Mouse (Mus musculus) intestine, embryonic 15.5 days (tissue): ENCODE measurements at regions not wholly inside any gene's neighbourhood (a gene's known extent, or its start where the extent isn't known, plus 50 kb on each side); places are given as distances from the start of the nearest gene placed in this dataset.
"Not testable (repeated sequence)": the region's sequence is repeated elsewhere in the genome, so short reads cannot be mapped to it uniquely, and the experiment has no call there.

ENCODE experiments used
- ATAC-seq: fragments of 200-750 bp; cut with Nextera tagmentation; 2 replicates; pipeline ENCODE4 v1.8.0; 2017; ENCODE audit warnings: moderate TSS enrichment, moderate library complexity
- H3K27ac ChIP-seq: fragments of 300-500 bp; sonication (generic); 2 replicates; pipeline ENCODE4 v1.5.1; 2015; ENCODE audit warnings: mild to moderate bottlenecking, inconsistent platforms
- H3K27me3 ChIP-seq: fragments of 300-500 bp; sonication (generic); replicated peaks from 2 replicates; pipeline ENCODE4 v1.6.1; 2015; ENCODE audit warnings: inconsistent platforms
- H3K36me3 ChIP-seq: fragments of 300-500 bp; sonication (generic); 2 replicates; pipeline ENCODE4 v1.6.1; 2015; ENCODE audit warnings: inconsistent platforms
- H3K4me1 ChIP-seq: fragments of 300-500 bp; sonication (generic); replicated peaks from 2 replicates; pipeline ENCODE4 v1.6.1; 2015; ENCODE audit warnings: inconsistent platforms
- H3K4me2 ChIP-seq: fragments of 300-500 bp; sonication (generic); replicated peaks from 2 replicates; pipeline ENCODE4 v1.6.1; 2015; ENCODE audit warnings: mild to moderate bottlenecking, inconsistent platforms
- H3K4me3 ChIP-seq: fragments of 300-500 bp; sonication (generic); replicated peaks from 2 replicates; pipeline ENCODE4 v1.5.1; 2015; ENCODE audit warnings: inconsistent platforms
- H3K9ac ChIP-seq: fragments of 300-500 bp; sonication (generic); 2 replicates; pipeline ENCODE4 v1.6.1; 2015; ENCODE audit warnings: inconsistent platforms
- H3K9me3 ChIP-seq: fragments of 300-500 bp; sonication (generic); 2 replicates; pipeline ENCODE4 v1.6.1; 2016; ENCODE audit warnings: inconsistent platforms
- WGBS: fragments of 180-500 bp; shearing (Covaris S2); methylation state at CpG from one replicate; pipeline ENCODE4 v1.1.7; 2015; 5-methylcytosine and 5-hydroxymethylcytosine counted together

DNA sequence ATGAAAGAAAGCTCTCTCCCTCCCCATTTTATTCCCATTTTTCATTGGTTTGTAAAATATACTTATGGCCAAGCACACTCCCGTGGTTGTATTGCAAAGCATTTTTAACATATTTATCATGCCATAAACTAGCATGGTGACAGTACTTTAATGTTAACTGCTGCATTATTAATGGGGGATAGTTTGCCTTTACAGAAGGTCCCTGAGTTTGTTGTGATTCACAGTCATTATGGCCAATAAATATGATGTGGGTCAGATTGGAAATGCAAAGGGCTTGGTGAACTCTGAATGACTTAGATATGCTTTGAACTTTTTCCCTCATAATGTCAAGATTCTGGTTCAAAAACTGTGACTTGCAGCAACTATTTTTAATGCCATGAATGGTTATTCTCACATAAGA is 157.1 kb downstream of the Fam174a start:
- no peak for ATAC-seq
- Histone ChIP-seq H3K4me3 (no peak overlapping the region), H3K27me3 (no peaks in the 10 kb centered on the region), H3K9ac (no peak overlapping the region), H3K36me3 (no peaks in the 10 kb centered on the region), H3K27ac (no peak overlapping the region), H3K4me2 (no peak overlapping the region), H3K4me1 (no peaks in the 10 kb centered on the region), H3K9me3 (no peaks in the 10 kb centered on the region)
- 54% methylated on average over 1 of the region's 1 CpGs for WGBS

DNA sequence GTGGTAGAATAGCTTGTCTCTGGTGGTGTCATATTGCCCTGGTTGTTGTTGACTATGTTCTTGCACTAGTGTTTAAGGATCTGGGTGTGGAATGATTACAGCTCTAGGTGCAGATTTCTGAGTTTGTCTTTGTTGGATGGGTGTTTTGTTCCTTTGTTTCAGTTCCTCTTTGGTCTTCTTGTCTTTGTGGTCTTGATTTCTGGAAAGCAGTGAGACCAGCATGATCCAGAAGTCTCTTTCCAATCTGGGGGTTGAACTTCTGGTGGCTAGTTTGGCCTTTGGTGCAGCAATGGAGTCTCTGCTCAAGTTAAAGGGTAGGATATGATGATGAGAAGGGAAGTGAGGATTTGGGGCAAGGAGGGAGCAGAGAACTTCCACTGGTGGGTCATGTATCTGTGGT is 174.4 kb downstream of the St8sia4 start:
- Histone ChIP-seq H3K36me3 (no peaks in the 10 kb centered on the region), H3K4me3 (no peak overlapping the region), H3K4me1 (no peaks in the 10 kb centered on the region), H3K9ac (no peak overlapping the region), H3K27me3 (no peaks in the 10 kb centered on the region), H3K27ac (no peak overlapping the region), H3K9me3 (no peaks in the 10 kb centered on the region), H3K4me2 (no peak overlapping the region)
- ATAC-seq = no peak

DNA sequence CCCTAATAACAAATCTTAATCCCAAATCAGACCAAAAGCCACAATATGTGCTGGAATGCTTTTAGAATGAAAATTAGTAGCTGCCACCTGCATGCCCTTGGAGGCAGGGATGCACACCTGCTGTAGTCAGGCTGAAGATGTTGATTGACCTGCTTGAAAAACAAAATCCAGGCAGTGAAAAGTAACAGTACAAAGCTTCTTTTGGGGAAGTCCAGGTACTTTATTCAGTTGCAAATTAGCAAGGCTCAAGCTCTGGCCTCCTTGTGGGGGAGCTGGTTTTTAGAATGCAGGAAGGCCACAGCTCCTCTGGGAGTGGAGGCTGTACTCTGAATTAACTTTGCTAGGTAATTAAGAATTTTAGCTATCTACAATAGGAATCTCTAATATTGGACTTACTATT is 166.7 kb downstream of the St8sia4 start:
- H3K4me2 ChIP-seq, ATAC-seq, H3K9ac ChIP-seq, H3K4me3 ChIP-seq, H3K9me3 ChIP-seq, H3K27me3 ChIP-seq, H3K27ac ChIP-seq, H3K4me1 ChIP-seq, H3K36me3 ChIP-seq: not testable (repeated sequence)

DNA sequence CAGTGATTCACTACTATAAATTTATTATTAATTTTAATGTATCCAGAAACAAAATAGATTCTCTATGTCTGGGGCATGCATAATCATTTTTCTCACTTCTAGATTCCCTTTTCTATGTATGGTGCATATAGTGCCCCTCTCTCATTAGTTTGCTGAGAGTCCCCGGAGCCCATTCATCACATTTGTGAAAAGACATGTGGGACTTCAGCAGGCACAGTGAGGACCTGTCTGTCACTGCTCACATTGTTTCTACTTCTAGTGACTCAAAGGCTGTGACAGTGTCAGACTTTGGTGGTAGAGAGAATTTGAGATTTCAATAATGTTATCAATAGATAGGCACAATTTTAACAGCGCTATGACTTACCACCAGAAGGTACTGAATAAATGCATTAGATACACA is 158.7 kb downstream of the St8sia4 start:
- Histone ChIP-seq H3K27me3 (no peaks in the 10 kb centered on the region), H3K4me2 (no peak overlapping the region), H3K9me3 (no peaks in the 10 kb centered on the region), H3K4me3 (no peak overlapping the region), H3K27ac (no peak overlapping the region), H3K36me3 (no peaks in the 10 kb centered on the region), H3K9ac (no peak overlapping the region), H3K4me1 (no peaks in the 10 kb centered on the region)
- ATAC-seq = no peak
- WGBS = 97% methylated on average over 2 of the region's 2 CpGs

DNA sequence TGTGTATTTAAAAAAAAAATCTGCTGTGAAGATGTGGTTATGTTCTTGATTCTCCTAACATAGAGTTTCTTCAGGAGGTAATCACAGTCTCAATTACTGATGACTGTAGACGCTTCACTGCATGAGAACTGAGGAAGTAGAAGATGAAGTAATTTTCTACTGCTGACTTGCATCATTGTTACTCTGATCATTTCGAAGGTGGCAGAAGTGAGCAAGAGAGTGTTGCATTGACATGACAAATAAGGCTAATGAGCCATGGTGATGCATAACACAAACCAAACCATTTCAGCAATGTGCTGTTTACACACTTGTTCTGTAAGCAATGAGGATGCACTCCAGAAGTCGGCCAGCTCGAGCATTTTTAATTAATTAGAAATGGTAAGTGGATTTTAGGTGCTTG is 138.6 kb downstream of the St8sia4 start:
- Histone ChIP-seq H3K4me1 (no peaks in the 10 kb centered on the region), H3K27me3 (no peaks in the 10 kb centered on the region), H3K36me3 (no peaks in the 10 kb centered on the region), H3K27ac (no peak overlapping the region), H3K4me2 (no peak overlapping the region), H3K9me3 (no peaks in the 10 kb centered on the region), H3K9ac (no peak overlapping the region), H3K4me3 (no peak overlapping the region)
- WGBS = 69% methylated on average over 4 of the region's 4 CpGs
- ATAC-seq = no peak

DNA sequence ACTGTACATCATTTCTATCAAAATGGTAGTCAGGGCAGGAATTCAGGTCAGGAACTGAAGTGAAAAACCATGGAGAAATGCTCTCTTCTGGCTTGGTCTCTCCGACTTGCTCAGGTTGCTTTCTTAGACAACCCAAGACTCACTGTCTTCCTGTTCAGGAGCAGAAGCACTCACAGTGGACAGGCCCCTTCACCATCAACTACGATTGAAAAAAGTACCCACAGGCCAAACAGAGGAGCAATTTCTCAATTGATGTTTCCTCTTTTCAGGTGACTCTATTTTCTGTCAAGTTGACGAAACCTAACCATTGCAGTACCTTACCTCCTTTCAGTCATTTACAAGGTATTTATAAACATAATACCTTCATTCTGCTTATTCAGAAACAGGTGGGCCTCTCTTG is 136.4 kb downstream of the St8sia4 start:
- Histone ChIP-seq H3K4me2 (no peak overlapping the region), H3K4me1 (no peaks in the 10 kb centered on the region), H3K27ac (no peak overlapping the region), H3K36me3 (no peaks in the 10 kb centered on the region), H3K9me3 (no peaks in the 10 kb centered on the region), H3K4me3 (no peak overlapping the region), H3K9ac (no peak overlapping the region), H3K27me3 (no peaks in the 10 kb centered on the region)
- no peak for ATAC-seq
- WGBS = 77% methylated on average over 3 of the region's 3 CpGs
